Mouse (Mus musculus): ENCODE data around the gene Nop2.
A peak's percentile ranks its signal among the peaks of the same experiment; 100 is the strongest.

Gene Nop2

GRCm38 (mm10) chr6:125131302-125132156 lies at the start of gene Nop2:
TSS of gene Nop2 (plus strand) at chr6:125131909.
- peak; percentile 90 to 91 for DNase-seq

DNA sequence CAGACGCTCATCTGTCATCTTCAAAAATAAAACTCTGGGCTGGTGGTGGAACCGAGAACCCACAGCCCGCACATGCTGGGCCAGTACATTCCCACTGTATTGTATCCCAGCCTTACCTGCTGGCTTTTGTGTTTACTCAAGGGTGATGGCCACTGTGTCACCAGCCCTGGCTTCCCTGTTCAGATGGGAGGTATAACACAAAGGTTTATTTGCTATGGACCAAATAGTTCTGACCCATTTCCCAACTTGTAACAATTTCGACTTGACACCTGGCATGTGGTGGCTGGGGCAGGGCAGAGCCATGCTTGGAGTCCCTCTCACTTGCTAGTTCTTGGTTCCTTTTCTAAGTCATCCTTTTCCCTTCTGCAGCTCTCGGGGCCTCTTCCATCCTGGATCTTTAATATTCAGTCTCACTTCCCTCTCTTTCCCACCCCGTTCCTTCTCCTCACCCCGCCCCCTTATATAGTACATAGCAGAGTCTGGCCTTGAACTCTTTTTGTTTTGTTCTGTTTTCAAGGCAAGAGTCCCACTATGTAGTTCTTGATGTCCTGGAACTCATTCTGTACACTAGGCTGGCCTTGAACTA lies 48.8 kb upstream of the Nop2 start:
- no peak for DNase-seq

GRCm38 (mm10) chr6:125084424-125084823 lies 47.3 kb upstream of the Nop2 start:
- DNase-seq, result peak; percentile 82

DNA sequence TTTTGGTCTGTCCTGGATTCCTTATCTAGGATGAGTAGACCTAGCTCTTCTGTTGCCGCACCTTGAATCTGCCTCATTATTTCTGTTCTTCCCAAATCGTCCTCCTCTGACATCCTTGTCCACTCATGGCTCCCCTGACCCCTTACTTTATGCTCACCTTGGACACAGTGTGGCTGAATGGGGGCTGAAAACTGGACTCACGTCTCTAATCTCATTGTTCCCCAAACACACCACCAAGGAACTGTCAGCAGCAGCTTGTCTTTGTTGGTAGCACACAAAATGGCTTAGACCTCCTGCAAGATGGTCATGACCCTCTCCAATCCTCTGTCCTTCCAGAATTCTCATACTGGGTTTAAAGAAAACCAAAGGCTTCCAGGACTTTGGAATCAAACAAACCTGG lies 43.8 kb upstream of the Nop2 start:
- no peak for DNase-seq

- peak; percentile 88 to 92 for DNase-seq
Measured at GRCm38 (mm10) chr6:125088561-125089321, 43.0 kb upstream of the Nop2 start.

DNA sequence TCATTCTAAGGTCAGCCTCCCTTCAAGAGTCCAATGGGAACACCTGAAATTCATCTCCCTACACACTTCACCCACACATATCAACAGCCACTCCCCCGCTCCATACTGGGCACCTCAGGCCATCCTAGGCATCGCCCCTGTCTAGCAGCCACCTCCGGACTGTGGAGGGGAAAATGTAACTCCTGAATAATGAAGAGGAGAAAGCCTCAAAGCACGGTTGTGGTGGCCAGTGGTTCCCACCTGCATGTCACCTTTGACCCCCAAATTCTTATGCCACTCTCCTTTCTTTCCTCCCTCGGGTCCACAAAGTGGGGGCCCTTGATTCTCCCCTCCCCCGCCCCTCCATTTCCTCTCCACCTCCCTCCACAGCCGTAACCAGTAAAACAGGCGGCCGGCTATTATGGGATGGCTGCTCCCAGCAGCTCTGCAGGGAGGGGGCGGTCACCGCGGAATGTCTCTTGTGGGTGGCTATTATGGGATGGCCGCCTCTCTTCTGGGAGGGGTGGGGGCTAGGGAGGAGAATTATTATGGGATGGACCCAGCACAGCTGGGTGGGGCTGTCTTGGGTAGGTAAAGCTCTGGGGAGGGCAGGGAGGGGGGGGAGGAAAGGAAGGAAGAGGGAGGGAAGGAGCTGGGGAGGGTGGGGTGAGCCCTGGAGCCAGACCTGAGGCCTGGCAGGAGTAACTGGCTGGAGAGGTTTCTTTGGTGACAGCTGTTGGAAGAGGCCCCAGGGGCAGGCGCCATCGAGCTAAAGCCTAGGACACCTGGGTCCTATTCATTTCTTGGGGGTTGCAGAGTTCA lies 42.0 kb upstream of the Nop2 start:
- peak; percentile 82 to 87 for DNase-seq

DNA sequence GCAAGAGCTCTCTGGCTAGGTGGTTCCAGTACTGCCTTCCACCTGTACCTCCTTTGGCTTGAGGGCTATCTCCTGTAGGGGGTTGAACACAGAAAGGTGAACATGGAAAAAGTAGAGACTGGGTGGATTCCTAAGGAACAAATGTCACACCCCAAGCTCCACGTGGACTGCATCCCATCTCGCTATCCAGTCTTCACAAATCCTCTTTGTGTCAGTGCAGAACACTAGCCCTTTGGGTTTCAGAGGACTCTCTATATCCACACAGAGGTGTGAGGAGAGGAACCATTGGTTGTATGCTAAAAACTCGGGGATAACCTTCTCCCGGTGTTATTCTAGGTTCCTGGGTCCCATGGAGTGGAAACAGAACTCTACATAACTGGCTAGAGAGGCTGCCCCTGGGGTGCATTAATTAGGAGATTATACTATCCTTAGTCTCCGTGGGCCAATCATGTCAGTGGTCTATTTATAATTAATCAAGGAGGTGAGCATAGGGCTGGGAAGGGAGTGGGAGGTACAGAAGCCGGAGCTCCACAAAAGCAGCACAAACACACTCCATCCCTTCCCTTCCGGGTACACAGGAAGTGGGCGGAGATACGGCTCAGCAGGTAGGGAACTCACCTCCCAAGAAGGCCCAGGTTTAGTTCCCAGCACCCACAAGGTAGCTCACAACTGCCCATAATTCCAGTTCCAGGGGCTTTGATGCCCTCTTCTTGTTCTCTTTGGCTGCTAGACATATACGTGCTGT lies 41.2 kb upstream of the Nop2 start:
- DNase-seq, result no peak

- DNase-seq, result no peak
Measured at GRCm38 (mm10) chr6:125092372-125092771, 39.3 kb upstream of the Nop2 start.

- DNase-seq, result no peak
Measured at GRCm38 (mm10) chr6:125094843-125095242, 36.9 kb upstream of the Nop2 start.

DNA sequence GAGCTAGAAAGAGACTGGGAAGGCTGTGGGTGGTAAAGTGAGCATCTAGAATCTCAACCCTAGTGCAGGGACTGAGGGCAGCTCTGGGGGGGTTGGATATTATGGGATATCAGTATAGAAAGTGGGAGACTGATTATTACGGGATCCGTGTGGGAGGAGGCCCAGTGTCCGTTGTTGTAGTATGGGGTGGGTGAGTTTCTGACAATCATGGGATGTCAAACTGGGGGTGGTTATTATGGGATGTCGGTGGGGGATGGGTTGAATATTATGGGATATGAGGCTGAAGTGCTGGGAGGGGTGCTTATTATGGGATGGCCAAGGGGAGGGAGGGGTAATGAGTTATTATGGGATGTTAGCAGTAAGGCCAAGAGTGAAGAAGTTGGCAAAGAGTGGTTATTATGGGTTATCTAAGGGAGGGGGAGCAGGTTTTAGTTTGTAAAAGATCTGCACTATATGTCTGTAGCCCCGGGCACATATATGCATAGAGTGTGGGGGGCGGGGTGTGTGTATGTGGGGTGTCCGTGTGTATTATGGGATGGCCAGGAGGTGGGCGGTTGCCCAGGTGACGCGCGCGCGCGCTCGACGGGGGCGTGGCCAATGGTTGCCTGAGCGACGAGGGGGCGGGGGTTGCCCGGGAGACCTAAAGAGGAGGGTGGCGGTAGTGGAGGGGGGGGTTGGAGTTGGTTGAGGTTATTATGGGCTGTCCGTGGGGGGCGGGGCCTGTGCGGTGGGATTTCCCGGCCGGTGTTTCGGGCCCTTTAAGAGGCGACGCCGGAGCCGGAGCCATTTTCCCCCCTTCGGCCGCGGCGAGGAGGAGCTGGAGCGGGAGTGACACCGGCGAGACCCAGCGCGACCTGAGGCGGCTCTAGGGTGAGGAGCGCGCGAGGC lies 36.1 kb upstream of the Nop2 start, which contains the start of gene Chd4:
Chd4 (plus strand) TSS at position 591 of the 888 bp plus-strand sequence.
- peak; percentile 99 to 100 for DNase-seq

GRCm38 (mm10) chr6:125096279-125096596 lies 35.5 kb upstream of the Nop2 start:
- no peak for DNase-seq

GRCm38 (mm10) chr6:125096597-125097345 lies 34.9 kb upstream of the Nop2 start:
- peak; percentile 73 to 82 for DNase-seq

DNA sequence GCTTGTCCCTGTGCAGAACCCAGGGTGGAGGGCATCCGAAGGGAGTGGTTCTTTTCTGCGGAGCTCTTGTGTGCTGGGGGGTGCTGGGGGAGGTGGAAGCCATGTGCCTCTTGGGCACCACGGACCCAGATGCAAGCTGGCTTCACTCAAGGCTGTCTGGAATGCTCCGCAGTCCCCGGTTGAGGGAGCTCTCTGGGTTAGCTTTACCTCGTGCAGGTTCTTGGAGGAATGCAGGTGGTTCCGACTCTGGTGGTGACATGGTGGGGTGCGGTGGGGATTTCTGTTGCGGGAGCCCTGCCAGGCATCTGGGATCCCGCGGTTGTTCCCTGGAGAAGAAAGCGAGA lies 34.4 kb upstream of the Nop2 start:
- DNase-seq, result no peak

GRCm38 (mm10) chr6:125097951-125098350 lies 33.8 kb upstream of the Nop2 start:
- no peak for DNase-seq

DNA sequence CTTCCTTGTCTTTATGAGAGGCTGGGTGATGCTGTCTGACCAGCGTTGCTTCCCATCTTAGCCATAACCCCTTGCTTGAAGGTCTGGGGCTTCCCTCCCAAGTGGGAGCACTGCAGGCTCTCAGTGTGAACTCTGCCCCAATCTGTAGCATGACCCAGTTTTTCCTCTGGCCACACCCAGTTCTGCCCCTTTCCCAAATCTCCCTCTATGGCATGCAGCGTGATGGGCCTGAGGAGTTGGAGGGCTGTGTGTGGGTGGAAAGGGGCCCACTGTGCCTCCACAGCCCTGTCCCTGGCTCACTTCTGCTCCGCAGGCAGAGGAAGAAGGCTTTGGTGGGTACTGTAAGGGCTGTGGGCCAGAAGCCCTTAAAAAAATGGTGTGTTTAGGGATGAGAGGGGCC lies 33.2 kb upstream of the Nop2 start:
- peak in 1 of 2 experiments; percentile 36 for DNase-seq

- DNase-seq, result peak; percentile 69 to 73
Measured at GRCm38 (mm10) chr6:125099421-125099971, 32.2 kb upstream of the Nop2 start.

DNA sequence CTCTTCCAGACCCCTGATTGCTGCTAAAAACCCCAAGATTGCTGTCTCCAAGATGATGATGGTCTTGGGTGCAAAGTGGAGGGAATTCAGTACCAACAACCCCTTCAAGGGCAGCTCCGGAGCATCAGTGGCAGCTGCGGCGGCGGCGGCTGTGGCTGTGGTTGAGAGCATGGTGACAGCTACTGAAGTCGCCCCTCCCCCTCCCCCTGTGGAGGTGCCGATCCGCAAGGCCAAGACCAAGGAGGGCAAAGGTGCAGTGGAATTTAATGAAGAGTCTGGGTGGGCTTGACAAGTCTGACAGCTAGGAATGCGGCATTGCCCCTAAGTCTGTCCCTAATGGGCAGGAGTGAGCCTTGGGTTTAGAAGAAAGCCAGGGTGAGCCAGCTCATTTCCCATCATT lies 30.3 kb upstream of the Nop2 start:
- DNase-seq, result no peak

DNA sequence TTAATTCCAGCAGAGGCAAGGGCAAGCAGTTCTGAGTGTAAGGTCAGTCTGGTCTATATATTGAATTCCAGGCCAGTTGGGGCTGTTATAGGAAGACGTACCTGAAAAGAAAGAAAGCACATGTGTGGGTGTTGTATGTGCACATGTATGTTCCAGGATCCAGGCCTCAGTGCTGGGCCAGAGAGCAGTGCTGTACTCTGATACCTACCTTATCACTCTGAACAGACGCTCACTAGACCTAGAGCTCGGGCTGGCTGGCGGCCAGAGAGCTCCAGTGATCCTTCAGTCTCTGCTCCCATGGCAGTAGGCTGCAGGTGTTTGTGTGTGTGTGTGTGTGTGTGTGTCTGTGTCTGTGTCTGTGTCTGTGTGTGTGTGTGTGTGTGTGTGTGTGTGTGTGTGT lies 27.5 kb upstream of the Nop2 start:
- no peak for DNase-seq

DNA sequence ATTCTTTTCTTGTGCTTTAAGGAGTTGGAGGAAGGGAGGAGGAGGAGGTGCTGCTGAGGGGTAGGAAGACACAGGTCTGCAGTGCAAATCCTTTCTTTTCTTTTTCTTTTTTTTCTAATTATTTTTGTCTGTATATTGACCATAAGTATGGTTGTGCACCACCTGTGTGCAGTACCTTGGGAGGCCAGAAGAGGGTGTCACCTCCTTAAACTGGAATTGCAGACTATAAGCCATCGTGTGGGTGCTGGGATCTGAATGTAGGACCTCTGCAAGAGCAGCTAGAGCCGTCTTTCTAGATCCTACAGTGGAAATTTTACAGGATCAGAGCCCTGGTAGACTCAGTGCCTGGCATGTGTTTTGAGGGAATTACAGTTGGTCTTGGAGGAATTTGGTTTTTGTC lies 24.0 kb upstream of the Nop2 start:
- peak in 1 of 2 experiments; percentile 50 for DNase-seq

DNA sequence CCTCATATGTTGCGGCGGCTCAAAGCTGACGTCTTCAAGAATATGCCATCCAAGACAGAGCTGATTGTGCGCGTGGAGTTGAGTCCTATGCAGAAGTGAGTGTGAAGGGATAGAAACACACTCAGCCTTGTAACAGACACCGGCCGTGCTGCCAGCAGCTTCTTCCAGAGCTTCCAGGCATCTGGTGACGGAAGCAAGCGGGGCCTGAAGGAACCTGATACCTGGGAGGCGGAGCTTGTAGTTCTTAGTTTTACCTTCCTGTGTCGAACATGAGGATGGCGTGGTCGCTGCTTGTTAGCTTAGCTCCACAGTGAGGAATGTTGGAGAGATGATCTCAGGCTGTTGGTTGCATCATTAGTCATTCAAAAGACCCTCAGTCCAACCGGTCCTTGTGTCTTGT lies 22.3 kb upstream of the Nop2 start:
- DNase-seq, result no peak

Measured in cerebellum, postnatal 14 days (tissue).